Mouse (Mus musculus) CH12.LX (cell line): ENCODE data around the gene Trim71. TPM values are rescaled to one million over a fixed set of nuclear protein-coding genes. Genes with fewer than 3 reads are reported as not detected.

Source experiments
- DNase-seq: peaks from one replicate; pipeline ENCODE4 v3.0.0-alpha.2; 2013; ENCODE audit errors: extremely low read depth
- H3K27ac ChIP-seq: 2 replicates; pipeline ENCODE4 v1.5.1; 2012; ENCODE audit warnings: low read depth, mild to moderate bottlenecking, control low read depth, moderate library complexity; ENCODE audit not compliant: insufficient read depth
- H3K27me3 ChIP-seq: replicated peaks from 2 replicates; pipeline ENCODE3; 2012; ENCODE audit warnings: inconsistent platforms
- H3K36me3 ChIP-seq, 2 experiments: replicated peaks in 1 of 2; 2 replicates each; pipeline versions ENCODE3 to v1.6.1; 2012; ENCODE audit warnings: inconsistent platforms in 1 of 2, low read length in 1 of 2, mild to moderate bottlenecking in 1 of 2, mixed read lengths in 1 of 2, moderate library complexity in 1 of 2; ENCODE audit not compliant: control insufficient read depth in 1 of 2, insufficient read depth in 1 of 2
- H3K4me1 ChIP-seq, 2 experiments: 2 replicates each; pipeline ENCODE4 v1.6.1; 2012; ENCODE audit warnings: inconsistent platforms in 1 of 2, moderate library complexity in 1 of 2; ENCODE audit not compliant: insufficient read depth in 2 of 2, control insufficient read depth in 1 of 2
- H3K4me2 ChIP-seq: 2 replicates; pipeline ENCODE4 v1.6.1; 2012; ENCODE audit warnings: low read depth, mild to moderate bottlenecking, control low read depth; ENCODE audit not compliant: poor library complexity, insufficient read depth, severe bottlenecking
- H3K4me3 ChIP-seq, 3 experiments: fragments of 150-350 bp in 1 of 3; sonication (generic) in 1 of 3; replicated peaks in 1 of 3; 2 replicates each; pipeline versions ENCODE3 to v1.5.1; 2011 to 2012; ENCODE audit warnings: low read depth in 2 of 3, low read length in 2 of 3, mild to moderate bottlenecking in 2 of 3, moderate library complexity in 2 of 3, control low read depth in 1 of 3, improper control_type of control experiment in 1 of 3, inconsistent platforms in 1 of 3, mixed read lengths in 1 of 3; ENCODE audit not compliant: poor library complexity in 1 of 3
- H3K79me2 ChIP-seq: replicated peaks from 2 replicates; pipeline ENCODE4 v1.6.1; 2012; ENCODE audit warnings: mild to moderate bottlenecking, moderate library complexity; ENCODE audit not compliant: control insufficient read depth, poor library complexity, insufficient read depth, severe bottlenecking; ENCODE audit errors: extremely low read depth
- H3K9ac ChIP-seq: 2 replicates; pipeline ENCODE4 v1.6.1; 2012; ENCODE audit warnings: low read depth, mild to moderate bottlenecking, control low read depth, moderate library complexity; ENCODE audit not compliant: insufficient read depth
- H3K9me3 ChIP-seq: replicated peaks from 2 replicates; pipeline ENCODE3; 2012; ENCODE audit warnings: low read length, inconsistent platforms, mixed read lengths
- CHD1 ChIP-seq: IDR thresholded peaks from 2 replicates; pipeline ENCODE4 v1.6.1; 2012; ENCODE audit warnings: low read depth, low read length, improper control_type of control experiment, inconsistent platforms
- ELF1 ChIP-seq: IDR thresholded peaks from 2 replicates; pipeline ENCODE4 v1.6.1; 2014; ENCODE audit warnings: low read depth, mild to moderate bottlenecking, inconsistent platforms, low read length, improper control_type of control experiment
- ETS1 ChIP-seq: conservative IDR thresholded peaks from 2 replicates; pipeline ENCODE4 v1.6.1; 2012; ENCODE audit warnings: low read depth, mild to moderate bottlenecking, inconsistent platforms, low read length, improper control_type of control experiment, moderate library complexity
- HCFC1 ChIP-seq: IDR thresholded peaks from 2 replicates; pipeline ENCODE4 v1.6.1; 2012; ENCODE audit warnings: low read depth, mild to moderate bottlenecking, inconsistent platforms, low read length, improper control_type of control experiment
- IRF4 ChIP-seq: IDR thresholded peaks from 2 replicates; pipeline ENCODE4 v1.6.1; 2014; ENCODE audit warnings: low read depth, mild to moderate bottlenecking, inconsistent platforms, low read length, improper control_type of control experiment
- JUN ChIP-seq: IDR thresholded peaks from 2 replicates; pipeline ENCODE4 v1.6.1; 2011; ENCODE audit warnings: low read depth, mild to moderate bottlenecking, low read length, improper control_type of control experiment, moderate library complexity; ENCODE audit not compliant: insufficient read depth
- JUND ChIP-seq: conservative IDR thresholded peaks from 2 replicates; pipeline ENCODE4 v1.6.1; 2011; ENCODE audit warnings: low read depth, low read length, improper control_type of control experiment
- KAT2A ChIP-seq: IDR thresholded peaks from 2 replicates; pipeline ENCODE4 v1.6.1; 2012; ENCODE audit warnings: low read length, improper control_type of control experiment, inconsistent platforms; ENCODE audit not compliant: insufficient replicate concordance
- MAZ ChIP-seq: IDR thresholded peaks from 2 replicates; pipeline ENCODE4 v1.6.1; 2012; ENCODE audit warnings: low read depth, mild to moderate bottlenecking, inconsistent platforms, low read length, improper control_type of control experiment, moderate library complexity
- MEF2A ChIP-seq: IDR thresholded peaks from 2 replicates; pipeline ENCODE4 v1.6.1; 2014; ENCODE audit warnings: low read depth, mild to moderate bottlenecking, inconsistent platforms, low read length, improper control_type of control experiment, borderline replicate concordance
- MYC ChIP-seq: IDR thresholded peaks from 2 replicates; pipeline ENCODE4 v1.6.1; 2011; ENCODE audit warnings: low read depth, mild to moderate bottlenecking, improper control_type of control experiment, low read length
- NRF1 ChIP-seq: IDR thresholded peaks from 2 replicates; pipeline ENCODE4 v1.6.1; 2014; ENCODE audit warnings: low read depth, mild to moderate bottlenecking, inconsistent platforms, low read length, improper control_type of control experiment, moderate library complexity
- POLR2A ChIP-seq: IDR thresholded peaks from 2 replicates; pipeline ENCODE4 v1.6.1; 2011; ENCODE audit warnings: low read depth, mild to moderate bottlenecking, improper control_type of control experiment, low read length
- SIN3A ChIP-seq: IDR thresholded peaks from 2 replicates; pipeline ENCODE4 v1.6.1; 2012; ENCODE audit warnings: low read length, improper control_type of control experiment, inconsistent platforms
- SMC3 ChIP-seq: IDR thresholded peaks from 2 replicates; pipeline ENCODE4 v1.6.1; 2011; ENCODE audit warnings: low read depth, low read length, improper control_type of control experiment
- TBP ChIP-seq: conservative IDR thresholded peaks from 2 replicates; pipeline ENCODE4 v1.6.1; 2011; ENCODE audit warnings: low read depth, low read length, improper control_type of control experiment
- TCF12 ChIP-seq: IDR thresholded peaks from 2 replicates; pipeline ENCODE4 v1.6.1; 2014; ENCODE audit warnings: low read depth, mild to moderate bottlenecking, inconsistent platforms, low read length, improper control_type of control experiment
- UBTF ChIP-seq: IDR thresholded peaks from 2 replicates; pipeline ENCODE4 v1.6.1; 2012; ENCODE audit warnings: low read depth, mild to moderate bottlenecking, inconsistent platforms, low read length, improper control_type of control experiment, moderate library complexity
- USF1 ChIP-seq: IDR thresholded peaks from 2 replicates; pipeline ENCODE4 v1.6.1; 2014; ENCODE audit warnings: low read depth, mild to moderate bottlenecking, inconsistent platforms, low read length, improper control_type of control experiment
- ZMIZ1 ChIP-seq: IDR thresholded peaks from 2 replicates; pipeline ENCODE4 v1.6.1; 2012; ENCODE audit warnings: low read depth, mild to moderate bottlenecking, inconsistent platforms, low read length, improper control_type of control experiment
- ZNF384 ChIP-seq: IDR thresholded peaks from 2 replicates; pipeline ENCODE4 v1.6.1; 2012; ENCODE audit warnings: low read depth, low read length, improper control_type of control experiment, inconsistent platforms
- dilution Hi-C: fragments of 300-500 bp; cut with MboI; formaldehyde crosslinking; loops from 2 replicates; pipeline ENCODE4 v1.14.3; 2020; ENCODE audit warnings: low sequenced_read_pairs; ENCODE audit not compliant: extremely low pct_unique_long_range_greater_than_20kb, extremely low pct_ligation_motif_present
- in situ Hi-C: fragments of 300-500 bp; cut with MboI; formaldehyde crosslinking; loops from 3 replicates; pipeline ENCODE4 v1.14.3; 2019; ENCODE audit warnings: low sequenced_read_pairs, low pct_ligation_motif_present, low pct_unique_long_range_greater_than_20kb, mixed read lengths
- polyA plus RNA-seq: library from polyadenylated mRNA; unstranded; fragments of >175 nt; gene quantifications from 2 replicates; pipeline ENCODE4 v1.2.1, GENCODE M21; 2012; ENCODE audit warnings: low read depth; ENCODE audit not compliant: insufficient read length
- total RNA-seq, 2 experiments: library from RNA; depleted of rRNA; stranded (reverse); fragments of 300-350 nt in 1 of 2; fragments of >200 nt in 1 of 2; gene quantifications; 2 replicates each; pipeline ENCODE4 v1.2.3; 2012 to 2014

Trim71 gene
- total and polyA plus RNA-seq, 3 experiments: under 0.01 TPM; not detected in 2

DNA sequence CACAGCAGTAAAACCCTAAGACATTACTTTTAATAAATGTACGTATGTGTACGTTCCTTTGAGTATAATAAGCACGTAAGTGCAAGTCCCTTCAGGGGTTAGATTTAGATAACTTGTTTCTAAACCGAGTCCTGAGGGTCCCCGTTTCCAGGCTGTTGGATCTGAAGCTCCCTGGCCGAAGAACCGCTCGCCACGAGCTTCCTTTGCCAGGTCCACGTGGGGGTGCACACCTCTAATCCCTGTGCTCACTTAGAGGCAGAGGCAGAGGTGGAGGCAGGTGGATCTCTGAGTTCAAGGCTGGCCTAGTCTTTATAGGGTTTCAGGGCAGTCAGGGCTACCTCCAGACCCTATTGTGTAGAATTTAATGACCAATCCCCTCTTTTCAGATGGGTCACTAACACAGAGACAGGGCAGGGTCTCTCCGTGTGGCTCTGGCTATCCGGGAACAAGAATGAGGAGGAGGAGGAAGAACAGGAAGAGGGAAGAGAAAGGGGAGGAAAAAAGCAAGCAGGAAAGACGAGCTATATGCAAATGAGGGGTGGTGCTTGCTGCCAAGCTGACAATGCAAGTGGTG lies 46.2 kb downstream of the Trim71 start:
- peaks cover 3 to 16% of the 10 kb centered on the region in 2 experiments; a peak in 3 of 4 replicates for H3K4me1 ChIP-seq
- no peak for DNase-seq
- dilution Hi-C loops (no loop called here), in situ Hi-C loops (loop anchor here (5.0 kb wide), 1 partner anchor 64 kb away; no protein-coding TSS in a partner anchor)
- TF ChIP-seq ELF1 (no peak), HCFC1 (no peak), TBP (peak; percentile 91), NRF1 (no peak), SMC3 (no peak), JUN (no peak), TCF12 (no peak), ETS1 (no peak), USF1 (no peak), ZMIZ1 (peak; percentile 89), IRF4 (no peak), MAZ (no peak), MYC (no peak), JUND (no peak), KAT2A (no peak), ZNF384 (no peak), MEF2A (no peak), POLR2A (peak; percentile 57; the same call in 1 of the 2 replicates), SIN3A (no peak), UBTF (no peak)
- H3K27ac ChIP-seq: no peak overlapping the region
- H3K27me3 ChIP-seq: no peaks in the 10 kb centered on the region
- peaks cover 9% of the 10 kb centered on the region for H3K9me3 ChIP-seq
- H3K9ac ChIP-seq: no peak overlapping the region
- 0 out of 2 replicates have a peak overlapping the region, but pooled peaks have one; percentile 16 for H3K4me2 ChIP-seq
- H3K79me2 ChIP-seq: no peaks in the 10 kb centered on the region
- H3K36me3 ChIP-seq: no peaks in the 10 kb centered on the region
- H3K4me3 ChIP-seq: no peak overlapping the region

DNA sequence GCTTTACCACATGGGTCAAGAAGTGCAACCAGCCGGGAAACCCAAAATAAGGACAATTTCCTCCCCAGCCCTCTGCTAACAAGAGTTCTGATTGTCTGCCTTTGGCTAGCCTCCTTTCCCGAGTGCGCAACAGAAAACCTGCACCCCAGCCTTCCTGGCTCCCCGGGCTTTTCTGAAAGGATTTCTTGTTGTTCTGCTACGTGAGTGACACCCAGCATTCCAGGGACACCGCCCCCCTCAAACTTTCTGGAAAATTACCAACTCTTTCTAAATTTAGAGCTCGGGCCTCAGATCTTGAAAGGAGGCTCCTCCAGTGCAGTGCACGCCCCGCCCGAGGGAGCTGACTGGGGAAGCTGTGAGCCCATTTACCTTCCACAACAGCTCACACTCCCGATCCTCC lies 48.8 kb downstream of the Trim71 start, which contains the start of gene C130032M10Rik:
Gene C130032M10Rik (plus strand): TSS at position 334 of the 400 bp plus-strand sequence.
- TF ChIP-seq CHD1: no peak
- TF ChIP-seq JUND: no peak
- TF ChIP-seq NRF1: no peak
- TF ChIP-seq, all 38 proteins: peak for 0
- dilution Hi-C loops: no loop called here

More for the DNA sequence above, 48.8 kb downstream of the Trim71 start, which contains the start of gene C130032M10Rik:
- in situ Hi-C loops: loop anchor here (5.0 kb wide), 1 partner anchor 67 kb away; no protein-coding TSS in a partner anchor
- no peaks in the 10 kb centered on the region for H3K79me2 ChIP-seq
- no peak within 1 kb of the TSS for H3K4me2 ChIP-seq
- no peak for DNase-seq
- H3K4me1 ChIP-seq: peaks cover 3 to 16% of the 10 kb centered on the region in 2 experiments; a peak in 3 of 4 replicates
- peaks cover 15% of the 10 kb centered on the region for H3K9me3 ChIP-seq
- no peaks in the 10 kb centered on the region for H3K27me3 ChIP-seq
- no peak within 1 kb of the TSS for H3K27ac ChIP-seq
- H3K9ac ChIP-seq: no peak within 1 kb of the TSS
- H3K36me3 ChIP-seq: no peaks in the 10 kb centered on the region
- no peak within 1 kb of the TSS for H3K4me3 ChIP-seq
